Mouse (Mus musculus) stomach, postnatal 0 days (tissue): ENCODE measurements at regions not wholly inside any gene's neighbourhood (a gene's known extent, or its start where the extent isn't known, plus 50 kb on each side); places are given as distances from the start of the nearest gene placed in this dataset.

Experiments used
- CTCF ChIP-seq: IDR thresholded peaks from 2 replicates; pipeline ENCODE4 v1.5.1; 2016; ENCODE audit warnings: antibody characterized with exemption, low read depth, mild to moderate bottlenecking, moderate library complexity
- EP300 ChIP-seq: optimal IDR thresholded peaks from 2 replicates; pipeline ENCODE3; 2016; ENCODE audit warnings: antibody characterized with exemption

DNA sequence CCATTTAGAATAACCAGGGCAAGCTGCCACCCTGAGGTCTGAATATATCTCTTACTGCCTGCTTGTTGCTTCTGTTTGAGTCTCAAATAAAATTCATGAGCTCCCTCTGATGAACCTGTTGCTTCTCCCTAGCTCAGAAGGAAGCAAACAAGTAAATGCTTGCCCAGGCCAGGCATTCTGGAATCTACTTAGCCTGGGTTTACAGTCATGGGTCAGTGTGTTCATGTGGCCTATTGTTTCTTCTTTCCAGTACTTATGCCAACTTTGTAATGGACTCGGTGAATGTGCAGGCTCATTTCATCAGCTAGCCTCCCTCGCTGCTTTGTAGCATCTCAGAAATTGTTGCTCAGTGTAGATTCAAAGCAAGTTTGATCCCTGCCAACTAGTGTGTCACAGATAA lies 685.6 kb upstream of the Vstm2b start:
- TF ChIP-seq CTCF (no peak), EP300 (no peak)
